Mouse (Mus musculus): ENCODE measurements around the gene Elf2.

Gene Elf2

GRCm38 (mm10) chr3:51288880-51289821, 51.3 kb downstream of the Elf2 start:
- DNase-seq (ENCODE audit: extremely low spot score, low read depth, low spot score), result peak; percentile 91

GRCm38 (mm10) chr3:51284375-51284774, 56.1 kb downstream of the Elf2 start:
- DNase-seq (ENCODE audit: extremely low spot score, low read depth, low spot score), result no peak

- DNase-seq (ENCODE audit: extremely low spot score, low read depth, low spot score), result no peak
These were observed 58.7 kb downstream of the Elf2 start for GRCm38 (mm10) chr3:51281727-51282126.

GRCm38 (mm10) chr3:51278433-51278832, 62.0 kb downstream of the Elf2 start:
- DNase-seq (ENCODE audit: extremely low spot score, low read depth, low spot score), result no peak

- DNase-seq (ENCODE audit: extremely low spot score, low read depth, low spot score), result no peak
These were observed 63.0 kb downstream of the Elf2 start for GRCm38 (mm10) chr3:51277201-51278150.

GRCm38 (mm10) chr3:51276421-51277111, 63.9 kb downstream of the Elf2 start:
- no peak for DNase-seq (ENCODE audit: extremely low spot score, low read depth, low spot score)

- peak; percentile 95 for DNase-seq (ENCODE audit: extremely low spot score, low read depth, low spot score)
These were observed 64.5 kb downstream of the Elf2 start for GRCm38 (mm10) chr3:51275956-51276398.

GRCm38 (mm10) chr3:51270069-51270817, 70.2 kb downstream of the Elf2 start:
- no peak for DNase-seq (ENCODE audit: extremely low spot score, low read depth, low spot score)

GRCm38 (mm10) chr3:51268434-51268833, 72.0 kb downstream of the Elf2 start:
- DNase-seq (ENCODE audit: extremely low spot score, low read depth, low spot score), result no peak

- no peak for DNase-seq (ENCODE audit: extremely low spot score, low read depth, low spot score)
These were observed 77.5 kb downstream of the Elf2 start for GRCm38 (mm10) chr3:51262942-51263341.

- DNase-seq (ENCODE audit: extremely low spot score, low read depth, low spot score), result no peak
These were observed 82.4 kb downstream of the Elf2 start for GRCm38 (mm10) chr3:51258070-51258469.

- no peak for DNase-seq (ENCODE audit: extremely low spot score, low read depth, low spot score)
These were observed 84.0 kb downstream of the Elf2 start for GRCm38 (mm10) chr3:51256450-51256849.

GRCm38 (mm10) chr3:51254784-51255183, 85.7 kb downstream of the Elf2 start:
- DNase-seq (ENCODE audit: extremely low spot score, low read depth, low spot score), result no peak

- DNase-seq (ENCODE audit: extremely low spot score, low read depth, low spot score), result no peak
These were observed 87.6 kb downstream of the Elf2 start for GRCm38 (mm10) chr3:51252689-51253402.

GRCm38 (mm10) chr3:51252223-51252622, 88.2 kb downstream of the Elf2 start:
- no peak for DNase-seq (ENCODE audit: extremely low spot score, low read depth, low spot score)

GRCm38 (mm10) chr3:51251057-51251456, 89.4 kb downstream of the Elf2 start:
- DNase-seq (ENCODE audit: extremely low spot score, low read depth, low spot score), result no peak

- DNase-seq (ENCODE audit: extremely low spot score, low read depth, low spot score), result no peak
These were observed 90.6 kb downstream of the Elf2 start for GRCm38 (mm10) chr3:51249866-51250265.

- no peak for DNase-seq (ENCODE audit: extremely low spot score, low read depth, low spot score)
These were observed 91.0 kb downstream of the Elf2 start for GRCm38 (mm10) chr3:51249460-51249859.

GRCm38 (mm10) chr3:51248600-51248999, 91.9 kb downstream of the Elf2 start:
- no peak for DNase-seq (ENCODE audit: extremely low spot score, low read depth, low spot score)

All from hindlimb bud, embryonic 11.5 days (tissue).